Mouse (Mus musculus) kidney, adult 2 months (tissue): ENCODE data around the gene Nek3. TPM values are rescaled to one million over a fixed set of nuclear protein-coding genes. Genes with fewer than 3 reads are reported as not detected.
A peak's percentile ranks its signal among the peaks of the same experiment; 100 is the strongest.
"Not testable (repeated sequence)": the region's sequence is repeated elsewhere in the genome, so short reads cannot be mapped to it uniquely, and the experiment has no call there.

Source experiments
- DNase-seq: peaks from one replicate; pipeline ENCODE4 v3.0.0; 2021
- H3K27ac ChIP-seq: fragments of 200-500 bp; 2 replicates; pipeline ENCODE4 v1.5.1; 2012; ENCODE audit warnings: low read depth, low read length, control low read depth, inconsistent platforms; ENCODE audit not compliant: insufficient read depth
- H3K27me3 ChIP-seq: fragments of 200-500 bp; replicated peaks from 2 replicates; pipeline ENCODE4 v1.6.1; 2012; ENCODE audit warnings: mild to moderate bottlenecking, moderate library complexity, low read length, inconsistent platforms; ENCODE audit not compliant: control insufficient read depth, insufficient read depth
- H3K36me3 ChIP-seq: fragments of 200-500 bp; 2 replicates; pipeline ENCODE4 v1.6.1; 2012; ENCODE audit warnings: mild to moderate bottlenecking, moderate library complexity, low read length, inconsistent platforms; ENCODE audit not compliant: control insufficient read depth, insufficient read depth
- H3K4me1 ChIP-seq: fragments of 200-500 bp; 2 replicates; pipeline ENCODE4 v1.6.1; 2011; ENCODE audit warnings: low read length; ENCODE audit not compliant: control insufficient read depth, insufficient read depth
- H3K4me3 ChIP-seq: fragments of 200-500 bp; 2 replicates; pipeline ENCODE4 v1.5.1; 2011; ENCODE audit warnings: mild to moderate bottlenecking, low read depth, low read length, control low read depth; ENCODE audit not compliant: insufficient read depth
- CTCF ChIP-seq: fragments of 200-500 bp; conservative IDR thresholded peaks from 2 replicates; pipeline ENCODE4 v1.5.1; 2011; ENCODE audit warnings: low read depth, mild to moderate bottlenecking, control low read depth, low read length, moderate library complexity, mixed read lengths; ENCODE audit not compliant: insufficient read depth, insufficient read length
- POLR2A ChIP-seq: fragments of 200-500 bp; IDR thresholded peaks from one replicate; pipeline ENCODE4 v1.6.1; 2011; ENCODE audit warnings: low read depth, low read length, control low read depth
- WGBS: fragments of 180-500 bp; shearing (Covaris S2); methylation state at CpG from one replicate; pipeline ENCODE4 v1.1.7; 2018; 5-methylcytosine and 5-hydroxymethylcytosine counted together
- polyA plus RNA-seq: library from polyadenylated mRNA; depleted of rRNA; stranded (reverse); fragments of >200 nt; gene quantifications from 2 replicates; pipeline ENCODE4 v1.2.3, GENCODE M21; 2012

Gene Nek3
- polyA plus RNA-seq, 1 experiment = 1.7 TPM

- no peaks in the 10 kb centered on the region for H3K36me3 ChIP-seq
- no peak overlapping the region for H3K4me3 ChIP-seq
- TF ChIP-seq CTCF (no peak), POLR2A (no peak)
- DNase-seq = no peak
- no peaks in the 10 kb centered on the region for H3K27me3 ChIP-seq
- H3K4me1 ChIP-seq = 0 out of 2 replicates have a peak, but pooled peaks cover 2% of the 10 kb centered on the region
- 93% methylated on average over 1 of the region's 1 CpGs for WGBS
- no peak overlapping the region for H3K27ac ChIP-seq
Measured at GRCm38 (mm10) chr8:22143764-22144491, 22.3 kb downstream of the Nek3 start.

DNA sequence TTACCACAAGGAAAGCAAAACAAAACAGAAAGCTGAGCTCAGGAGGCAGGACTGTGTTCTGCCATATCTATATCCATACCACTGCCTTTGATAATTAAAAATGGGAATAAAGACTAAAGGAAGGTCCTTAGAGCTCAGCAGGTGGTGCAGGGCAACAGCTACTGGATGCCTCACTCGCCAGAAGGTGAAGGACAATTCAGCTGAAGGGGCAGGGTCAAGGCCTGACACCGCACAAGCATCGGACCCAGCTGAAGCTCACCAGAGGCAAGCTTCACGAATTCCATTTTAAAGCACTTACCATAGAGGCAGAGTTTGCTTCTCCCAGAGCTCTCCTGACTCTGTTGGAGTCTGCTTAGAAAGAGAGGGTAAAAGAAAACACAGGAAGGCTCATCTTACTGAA, 23.6 kb downstream of the Nek3 start:
- Histone ChIP-seq H3K27ac (no peak overlapping the region), H3K4me1 (no peaks in the 10 kb centered on the region), H3K27me3 (no peaks in the 10 kb centered on the region), H3K36me3 (no peaks in the 10 kb centered on the region), H3K4me3 (no peak overlapping the region)
- WGBS = 83% methylated on average over 4 of the region's 4 CpGs
- TF ChIP-seq POLR2A = no peak
- TF ChIP-seq CTCF = no peak
- DNase-seq = no peak

DNA sequence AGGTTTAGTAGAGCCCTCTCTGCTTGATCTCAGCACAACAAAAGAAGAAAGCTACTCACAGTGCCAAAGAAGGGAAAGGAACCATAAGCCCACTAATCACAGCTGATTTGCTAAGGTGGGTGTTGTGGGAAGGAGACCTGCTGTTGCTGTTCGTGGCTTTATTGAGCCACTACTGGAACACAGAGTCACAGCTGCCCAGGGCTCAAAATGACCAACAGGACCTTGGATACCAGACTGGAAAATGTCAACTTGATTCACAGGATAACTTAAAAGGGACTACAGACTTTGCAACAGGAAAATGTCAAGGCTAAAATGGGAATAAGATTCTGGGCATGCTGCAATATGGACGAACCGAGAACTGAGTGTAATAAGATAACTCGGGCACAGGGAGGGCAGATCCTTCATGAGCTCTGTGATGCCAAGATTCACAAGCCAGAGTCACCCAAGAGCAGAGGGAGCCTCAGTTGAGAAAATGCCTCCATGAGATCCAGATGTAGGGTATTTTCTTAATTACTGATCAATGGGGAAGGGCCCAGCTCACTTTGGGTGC, 24.3 kb downstream of the Nek3 start:
- no peak for TF ChIP-seq CTCF
- no peak for TF ChIP-seq POLR2A
- no peaks in the 10 kb centered on the region for H3K36me3 ChIP-seq
- DNase-seq = no peak
- no peaks in the 10 kb centered on the region for H3K27me3 ChIP-seq
- H3K27ac ChIP-seq = no peak overlapping the region
- H3K4me1 ChIP-seq = no peaks in the 10 kb centered on the region
- no peak overlapping the region for H3K4me3 ChIP-seq
- WGBS = 91% methylated on average over 4 of the region's 4 CpGs

GRCm38 (mm10) chr8:22136462-22136861, 29.8 kb downstream of the Nek3 start:
- 72% methylated on average over 9 of the region's 9 CpGs for WGBS
- not testable (repeated sequence) for H3K36me3 ChIP-seq

DNA sequence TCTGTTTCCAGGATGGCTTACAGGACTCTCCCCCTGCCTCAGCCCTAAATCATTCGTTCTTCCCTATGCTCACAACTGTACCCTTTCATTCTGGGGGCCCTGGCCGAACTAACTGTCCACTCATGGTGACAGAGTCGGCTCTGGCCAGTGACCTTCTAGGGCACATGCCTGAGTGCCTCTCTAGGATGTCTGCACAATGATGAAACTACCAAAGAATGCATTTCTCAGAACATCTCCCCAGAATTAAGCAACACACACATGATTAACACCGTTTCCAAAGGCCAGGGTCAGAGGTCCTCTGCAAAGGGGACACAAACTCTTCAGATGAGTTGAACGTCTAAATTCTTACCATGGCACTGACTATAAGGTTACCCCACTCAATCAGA, 31.5 kb downstream of the Nek3 start:
- no peak for DNase-seq
- no peaks in the 10 kb centered on the region for H3K27me3 ChIP-seq
- no peaks in the 10 kb centered on the region for H3K4me1 ChIP-seq
- no peaks in the 10 kb centered on the region for H3K36me3 ChIP-seq
- H3K4me3 ChIP-seq = no peak overlapping the region
- H3K27ac ChIP-seq = no peak overlapping the region
- 53% methylated on average over 5 of the region's 5 CpGs for WGBS
- TF ChIP-seq POLR2A (no peak), CTCF (no peak)

More at GRCm38 (mm10) chr8:22136462-22136861, 29.8 kb downstream of the Nek3 start:
- not testable (repeated sequence) for H3K4me1 ChIP-seq, H3K27me3 ChIP-seq, H3K27ac ChIP-seq, H3K4me3 ChIP-seq
- peak; percentile 8 for DNase-seq

DNA sequence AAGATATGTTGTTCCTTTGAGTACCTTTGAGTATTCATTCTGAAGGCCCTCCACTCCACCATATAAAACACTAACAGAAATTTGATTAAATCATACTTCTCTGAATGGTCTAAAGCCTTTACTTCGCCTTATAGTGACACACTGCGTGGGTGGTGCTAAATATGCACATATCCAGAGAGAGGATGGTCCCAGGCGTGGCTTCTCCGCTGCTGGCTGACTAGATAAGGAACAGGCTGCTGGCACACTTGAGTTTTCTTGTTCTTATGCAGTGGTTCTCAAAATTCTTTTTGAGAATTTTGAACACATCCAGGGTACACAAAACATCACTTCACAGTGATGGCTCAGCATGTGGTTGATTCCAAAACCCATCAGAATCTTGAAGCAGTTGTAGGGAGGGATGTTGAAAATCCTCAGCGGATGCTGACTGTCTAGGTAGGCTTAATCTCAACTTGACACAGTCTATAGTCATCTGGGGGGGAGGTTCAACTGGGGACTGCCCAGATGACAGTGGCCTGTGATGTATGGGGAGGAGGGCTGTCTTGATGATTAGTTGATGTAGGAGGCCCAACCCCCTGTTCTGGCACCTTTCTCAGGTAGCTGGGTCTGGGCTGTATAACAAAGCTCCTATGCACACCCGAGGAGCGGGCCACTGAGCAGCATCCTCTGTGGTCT, 32.0 kb downstream of the Nek3 start:
- H3K27me3 ChIP-seq = no peaks in the 10 kb centered on the region
- WGBS = 91% methylated on average over 7 of the region's 7 CpGs
- no peaks in the 10 kb centered on the region for H3K4me1 ChIP-seq
- H3K27ac ChIP-seq = no peak overlapping the region
- H3K36me3 ChIP-seq = no peaks in the 10 kb centered on the region
- no peak for DNase-seq
- TF ChIP-seq CTCF = no peak
- no peak for TF ChIP-seq POLR2A
- no peak overlapping the region for H3K4me3 ChIP-seq

GRCm38 (mm10) chr8:22132062-22132461, 34.2 kb downstream of the Nek3 start:
- no peaks in the 10 kb centered on the region for H3K27me3 ChIP-seq
- no peak overlapping the region for H3K27ac ChIP-seq
- no peak for DNase-seq
- no peak overlapping the region for H3K4me3 ChIP-seq
- H3K4me1 ChIP-seq = no peaks in the 10 kb centered on the region
- TF ChIP-seq POLR2A (no peak), CTCF (no peak)
- H3K36me3 ChIP-seq = no peaks in the 10 kb centered on the region
- WGBS = 64% methylated on average over 12 of the region's 12 CpGs
